Mouse (Mus musculus) heart, adult 18-20 months (tissue): ENCODE measurements around the gene Srp54b. TPM values are rescaled to one million over a fixed set of nuclear protein-coding genes. Genes with fewer than 3 reads are reported as not detected.
A peak's percentile ranks its signal among the peaks of the same experiment; 100 is the strongest.
"Not testable (repeated sequence)": the region's sequence is repeated elsewhere in the genome, so short reads cannot be mapped to it uniquely, and the experiment has no call there.

Experiments used
- DNase-seq, 2 experiments: peaks; one replicate each; pipeline ENCODE4 v3.0.0; 2021 to 2022; ENCODE audit warnings: mixed read lengths in 1 of 2
- long read RNA-seq, 2 experiments: library from polyadenylated mRNA; stranded (forward); transcript quantifications; one replicate each; pipeline ENCODE4 v2.0.0; 2021
- total RNA-seq, 2 experiments: library from RNA; stranded (reverse); gene quantifications; 2 replicates each; pipeline ENCODE4 v1.2.3; 2021

Srp54b gene
- total RNA-seq, result 10 to 100 TPM; 37.7 to 43.7 TPM
- long read RNA-seq, experiment 1, transcript Srp54b-201 (16 exons, 3,646 nt), result major isoform, 62 of 65 reads
- long read RNA-seq, experiment 1, partial matches to known transcripts, result 1 of 65 reads
- long read RNA-seq, experiment 1, other reads (novel, unspliced or antisense), result 2 of 65 reads
- long read RNA-seq, experiment 2, transcript Srp54b-201 (16 exons, 3,646 nt), result major isoform, 36 of 38 reads
- long read RNA-seq, experiment 2, partial matches to known transcripts, result 1 of 38 reads
- long read RNA-seq, experiment 2, other reads (novel, unspliced or antisense), result 1 of 38 reads

- not testable (repeated sequence) for DNase-seq
Observed at GRCm38 (mm10) chr12:55154559-55155448, at the start of gene Srp54b. Srp54b (plus strand) TSS chr12:55155104.

- DNase-seq, result not testable (repeated sequence)
Observed at GRCm38 (mm10) chr12:55112616-55113015, 42.3 kb upstream of the Srp54b start.

- not testable (repeated sequence) for DNase-seq
Observed at GRCm38 (mm10) chr12:55124242-55124641, 30.7 kb upstream of the Srp54b start, which contains the start of gene Fam177a. Fam177a (plus strand) TSS chr12:55124469.

- DNase-seq, result not testable (repeated sequence)
Observed at GRCm38 (mm10) chr12:55124731-55125130, 30.2 kb upstream of the Srp54b start.

- DNase-seq, result not testable (repeated sequence)
Observed at GRCm38 (mm10) chr12:55135540-55135939, 19.4 kb upstream of the Srp54b start.

GRCm38 (mm10) chr12:55137859-55138258 lies 17.0 kb upstream of the Srp54b start:
- DNase-seq, result not testable (repeated sequence)

- peak in 1 of 2 experiments; percentile 10 for DNase-seq
Observed at GRCm38 (mm10) chr12:55155449-55155783, 512 bp downstream of the Srp54b start.

GRCm38 (mm10) chr12:55167034-55167557 lies 12.2 kb downstream of the Srp54b start:
- not testable (repeated sequence) for DNase-seq

GRCm38 (mm10) chr12:55187686-55188085 lies 32.8 kb downstream of the Srp54b start:
- DNase-seq, result not testable (repeated sequence)

GRCm38 (mm10) chr12:55189127-55189526 lies 34.2 kb downstream of the Srp54b start:
- DNase-seq, result not testable (repeated sequence)

- not testable (repeated sequence) for DNase-seq
Observed at GRCm38 (mm10) chr12:55199306-55199705, 44.4 kb downstream of the Srp54b start, which contains the start of gene 1700047I17Rik2. 1700047I17Rik2 (plus strand) TSS chr12:55199592.

- DNase-seq, result not testable (repeated sequence)
Observed at GRCm38 (mm10) chr12:55199799-55200198, 44.9 kb downstream of the Srp54b start.

GRCm38 (mm10) chr12:55212944-55213343 lies 58.0 kb downstream of the Srp54b start:
- not testable (repeated sequence) for DNase-seq

GRCm38 (mm10) chr12:55229626-55230519 lies 75.0 kb downstream of the Srp54b start, which contains the start of gene Srp54c:
Srp54c (plus strand) TSS chr12:55230168.
- not testable (repeated sequence) for DNase-seq

- peak; percentile 0 to 6 for DNase-seq
Observed at GRCm38 (mm10) chr12:55230520-55230861, 75.6 kb downstream of the Srp54b start.

Other genes with a start within 250 kb of the Srp54b start
- gene Gm20403, start 168.6 kb upstream of the Srp54b start, total RNA-seq, result not detected
- 10 to 100 TPM in 1 of 2 experiments, 1 to 10 TPM in 1; 5.8 to 10.2 TPM for gene Baz1a, start 140.8 kb upstream of the Srp54b start, total RNA-seq
- 10 to 100 TPM in 1 of 2 experiments, 1 to 10 TPM in 1; 7.8 to 10.4 TPM for gene 2700097O09Rik, start 75.0 kb upstream of the Srp54b start, total RNA-seq
- gene Srp54a, start 74.8 kb upstream of the Srp54b start, total RNA-seq, result 100 to 1,000 TPM in 1 of 2 experiments, 10 to 100 TPM in 1; 90.2 to 109 TPM
- 10 to 100 TPM; 11.9 to 13.4 TPM for gene Fam177a, start 30.6 kb upstream of the Srp54b start, total RNA-seq
- under 1 TPM in 1 of 2 experiments, not detected in 1; 0.80 TPM for gene 1700047I17Rik2, start 44.5 kb downstream of the Srp54b start, total RNA-seq
- gene Srp54c, start 75.1 kb downstream of the Srp54b start, total RNA-seq, result 10 to 100 TPM; 27.7 to 29.8 TPM
- 10 to 100 TPM in 1 of 2 experiments, 1 to 10 TPM in 1; 9.6 to 10.7 TPM for gene 1110008L16Rik, start 144.5 kb downstream of the Srp54b start, total RNA-seq
- gene Ppp2r3c, start 147.9 kb downstream of the Srp54b start, total RNA-seq, result 10 to 100 TPM in 1 of 2 experiments, 1 to 10 TPM in 1; 8.4 to 10.3 TPM
- gene Psma6, start 229.1 kb downstream of the Srp54b start, total RNA-seq, result 100 to 1,000 TPM; 171 to 180 TPM